Mouse (Mus musculus): ENCODE data around the gene Zswim8.

DNA sequence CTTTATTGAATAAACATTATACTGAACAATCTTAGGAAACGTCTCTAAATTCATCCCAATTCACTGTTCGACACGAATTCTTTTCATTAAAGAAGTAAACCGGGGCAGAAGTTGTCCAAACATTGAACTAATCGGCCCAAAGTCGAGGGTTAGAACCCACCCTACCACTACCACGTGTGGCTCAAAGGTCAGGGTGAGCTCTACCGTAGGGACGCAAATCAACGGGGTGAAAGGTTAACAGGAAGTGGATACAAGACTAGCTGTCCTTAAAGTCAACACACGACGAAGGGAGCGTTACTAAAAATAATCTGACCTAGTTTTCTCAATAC, 33.7 kb upstream of the Zswim8 start:
- TF ChIP-seq CTCF (IDR thresholded peaks at IDR 0.05; ENCODE audit: insufficient read depth, low read length): no peak
- TF ChIP-seq POLR2A (IDR thresholded peaks at IDR 0.05; ENCODE audit: borderline replicate concordance, extremely low read depth, low read depth, low read length): no peak

Data from lung, adult 2 months (tissue).